Mouse (Mus musculus) erythroid progenitor cell, adult 5-6 weeks (primary cell): ENCODE results near the gene Rusc2. TPM values are rescaled to one million over a fixed set of nuclear protein-coding genes. Genes with fewer than 3 reads are reported as not detected.

Experiments used
- ATAC-seq: replicated peaks from 2 replicates; pipeline ENCODE4 v1.8.0; 2016; ENCODE audit warnings: moderate number of reproducible peaks, mild to moderate bottlenecking, moderate TSS enrichment, inconsistent platforms; ENCODE audit not compliant: poor library complexity, low FRiP score, severe bottlenecking
- total RNA-seq, 2 experiments: library from RNA; stranded (forward) in 1 of 2; stranded (reverse) in 1 of 2; fragments of 150-400 nt in 1 of 2; fragments of 186-747, 209-891 nt in 1 of 2; gene quantifications; 2 replicates each; pipeline versions ENCODE4 v1.2.3 to v1.2.4; 2015 to 2017; ENCODE audit warnings: low replicate concordance in 2 of 2

Gene Rusc2
- total RNA-seq, 2 experiments from 2014 or later, result not detected

- ATAC-seq, result no peak
These were observed 25.5 kb downstream of the Rusc2 start for GRCm38 (mm10) chr4:43407071-43407920.

GRCm38 (mm10) chr4:43414761-43415160, 33.0 kb downstream of the Rusc2 start:
- no peak; the same call in 1 of the 2 replicates for ATAC-seq

GRCm38 (mm10) chr4:43415221-43416070, 33.7 kb downstream of the Rusc2 start:
- no peak for ATAC-seq

- ATAC-seq, result no peak
These were observed 34.3 kb downstream of the Rusc2 start for GRCm38 (mm10) chr4:43416071-43416490.

GRCm38 (mm10) chr4:43417269-43418062, 35.7 kb downstream of the Rusc2 start:
- ATAC-seq, result no peak

- ATAC-seq, result no peak
These were observed 36.7 kb downstream of the Rusc2 start for GRCm38 (mm10) chr4:43418450-43418849.

- no peak for ATAC-seq
These were observed 37.3 kb downstream of the Rusc2 start for GRCm38 (mm10) chr4:43418973-43419656.

- ATAC-seq, result no peak
These were observed 38.1 kb downstream of the Rusc2 start for GRCm38 (mm10) chr4:43419801-43420281.

GRCm38 (mm10) chr4:43420305-43420704, 38.5 kb downstream of the Rusc2 start:
- ATAC-seq, result peak; percentile 63; the same call in 1 of the 2 replicates

GRCm38 (mm10) chr4:43421632-43422240, 40.0 kb downstream of the Rusc2 start:
- no peak for ATAC-seq

GRCm38 (mm10) chr4:43423267-43423934, 41.6 kb downstream of the Rusc2 start:
- no peak for ATAC-seq

- ATAC-seq, result no peak
These were observed 42.3 kb downstream of the Rusc2 start for GRCm38 (mm10) chr4:43424072-43424471.

- no peak for ATAC-seq
These were observed 43.4 kb downstream of the Rusc2 start for GRCm38 (mm10) chr4:43425197-43425596.

- ATAC-seq, result no peak
These were observed 44.0 kb downstream of the Rusc2 start for GRCm38 (mm10) chr4:43425648-43426380.

- no peak for ATAC-seq
These were observed 44.7 kb downstream of the Rusc2 start for GRCm38 (mm10) chr4:43426487-43426886.

- ATAC-seq, result no peak
These were observed 45.9 kb downstream of the Rusc2 start for GRCm38 (mm10) chr4:43427501-43428179.
